Mouse (Mus musculus): ENCODE measurements around the gene Gm48551. TPM values are rescaled to one million over a fixed set of nuclear protein-coding genes. Genes with fewer than 3 reads are reported as not detected.

Gm48551 gene
- total RNA-seq, 2 experiments from 2014 or later, result 2.3 to 4.5 TPM

DNA sequence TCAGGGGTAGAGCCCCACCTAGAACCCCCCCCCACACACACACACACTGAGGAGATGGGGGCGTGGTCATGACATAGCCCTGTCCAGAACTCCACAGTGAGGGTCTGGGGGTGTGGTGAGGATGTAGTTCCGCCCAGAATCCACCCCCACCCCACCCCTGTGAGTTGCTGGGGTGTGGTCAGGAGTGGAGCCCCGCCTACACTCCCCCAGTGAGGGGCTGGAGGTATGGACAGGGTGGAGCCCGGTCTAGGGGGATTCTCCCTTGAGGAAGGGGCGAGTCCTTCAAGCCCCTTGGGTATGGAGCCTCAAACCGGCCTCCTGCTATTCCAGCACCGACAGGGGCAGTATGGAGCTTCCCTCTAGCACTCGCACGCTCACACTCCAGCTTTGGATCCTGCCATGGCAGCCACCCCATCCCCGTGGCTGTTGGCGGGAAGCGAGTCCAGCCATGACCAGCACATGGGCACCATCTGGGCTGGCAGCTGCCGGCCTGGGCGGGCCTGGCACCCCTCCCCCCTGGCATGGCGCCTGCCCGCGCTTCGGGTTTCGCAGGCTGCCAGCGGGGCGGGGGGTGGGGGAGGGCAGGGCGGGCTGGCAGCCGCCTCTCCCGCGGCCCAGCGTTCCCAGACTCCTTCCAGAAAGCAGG is 32.4 kb downstream of the Gm48551 start:
- peak; percentile 90 to 94 for DNase-seq (ENCODE audit: low spot score in 2 of 2)

DNA sequence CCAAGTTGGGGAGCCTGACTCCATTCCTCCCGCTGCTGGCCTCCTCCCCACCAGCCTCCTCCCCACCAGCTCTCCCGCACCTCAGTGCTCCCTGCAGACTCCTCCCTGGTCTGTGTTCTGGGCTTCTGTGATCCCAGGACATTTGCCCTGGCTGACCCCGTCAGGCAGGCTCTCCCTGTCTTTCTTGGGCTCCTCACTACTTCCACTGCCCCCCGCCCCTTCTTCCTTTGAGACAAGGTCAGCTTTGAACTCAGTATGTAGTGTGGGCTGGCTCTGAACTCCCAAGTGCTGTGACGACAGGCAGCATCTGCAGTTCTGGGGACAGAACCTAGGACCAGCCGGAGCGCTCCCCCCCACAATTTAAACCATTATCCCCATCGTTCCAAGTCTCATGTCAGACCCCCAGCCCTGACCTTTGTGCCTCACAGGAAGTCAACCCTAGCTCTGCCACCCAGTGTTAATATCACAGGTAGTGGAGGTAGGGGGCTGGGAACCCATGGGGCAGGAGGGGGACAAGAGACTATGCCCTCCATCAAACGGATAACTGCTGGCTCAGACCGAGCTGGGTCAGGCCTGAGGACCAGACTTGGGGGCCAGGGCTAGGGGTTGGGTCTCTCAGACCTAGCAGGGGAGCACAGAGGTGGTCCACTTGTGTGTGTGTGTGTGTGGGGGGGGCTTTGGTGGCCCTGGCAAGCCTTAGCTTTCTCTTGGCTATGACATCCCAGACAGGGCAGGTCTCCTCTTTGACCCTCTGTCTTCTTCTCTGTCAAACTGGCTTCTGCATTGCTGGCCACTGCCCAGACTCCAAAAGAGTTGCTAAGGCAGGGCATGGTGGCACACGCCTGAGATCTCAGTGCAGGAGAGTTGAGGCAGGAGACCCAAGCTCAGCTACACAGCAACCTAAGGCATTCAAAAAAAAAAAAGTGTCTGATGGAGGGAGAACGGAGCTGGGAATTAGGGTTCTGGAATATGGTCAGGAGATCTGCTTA is 33.3 kb downstream of the Gm48551 start:
- peak in 1 of 2 experiments; percentile 13 for DNase-seq (ENCODE audit: low spot score in 2 of 2)

DNA sequence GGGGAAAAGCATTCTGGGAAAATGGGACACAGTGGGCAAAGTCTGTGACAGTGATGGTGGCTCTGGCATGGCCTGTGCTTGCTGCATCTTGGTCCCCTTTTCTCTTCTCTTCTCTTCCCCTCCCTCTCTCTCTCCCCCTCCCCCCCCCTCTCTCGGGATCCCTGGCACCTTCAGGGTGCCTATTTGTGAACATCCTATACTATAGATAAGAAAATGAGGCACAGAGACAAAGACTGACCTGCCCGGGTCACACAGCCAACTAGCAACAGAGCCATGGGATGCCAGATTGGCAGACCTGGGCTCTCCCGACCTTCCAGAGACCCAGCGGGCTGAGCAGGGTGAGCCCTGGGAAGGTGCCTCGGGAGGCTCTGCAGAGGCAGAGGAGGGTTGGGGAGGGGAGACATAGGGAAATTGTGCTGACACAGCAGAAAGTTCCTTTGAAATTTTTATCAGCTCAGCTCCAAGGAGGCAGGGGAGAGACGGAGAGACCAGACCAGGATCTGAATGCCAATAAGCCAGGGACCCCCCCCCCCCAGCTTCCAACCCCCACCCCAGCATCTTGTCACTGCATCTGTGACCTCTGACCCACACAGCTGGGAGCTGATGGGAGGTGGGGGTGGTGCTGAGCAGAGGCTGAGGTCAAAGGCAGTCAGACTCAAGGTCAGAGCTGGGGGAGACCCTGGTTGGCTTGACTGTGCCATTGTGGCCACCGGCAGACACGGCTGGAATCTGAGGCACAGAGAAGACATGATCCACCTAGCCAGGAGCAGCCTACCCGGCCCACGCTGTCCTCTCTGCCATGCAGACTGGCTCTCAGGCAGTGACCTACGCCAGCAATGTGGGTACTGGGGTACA is 34.2 kb downstream of the Gm48551 start:
- peak in 1 of 2 experiments; percentile 6 for DNase-seq (ENCODE audit: low spot score in 2 of 2)

DNA sequence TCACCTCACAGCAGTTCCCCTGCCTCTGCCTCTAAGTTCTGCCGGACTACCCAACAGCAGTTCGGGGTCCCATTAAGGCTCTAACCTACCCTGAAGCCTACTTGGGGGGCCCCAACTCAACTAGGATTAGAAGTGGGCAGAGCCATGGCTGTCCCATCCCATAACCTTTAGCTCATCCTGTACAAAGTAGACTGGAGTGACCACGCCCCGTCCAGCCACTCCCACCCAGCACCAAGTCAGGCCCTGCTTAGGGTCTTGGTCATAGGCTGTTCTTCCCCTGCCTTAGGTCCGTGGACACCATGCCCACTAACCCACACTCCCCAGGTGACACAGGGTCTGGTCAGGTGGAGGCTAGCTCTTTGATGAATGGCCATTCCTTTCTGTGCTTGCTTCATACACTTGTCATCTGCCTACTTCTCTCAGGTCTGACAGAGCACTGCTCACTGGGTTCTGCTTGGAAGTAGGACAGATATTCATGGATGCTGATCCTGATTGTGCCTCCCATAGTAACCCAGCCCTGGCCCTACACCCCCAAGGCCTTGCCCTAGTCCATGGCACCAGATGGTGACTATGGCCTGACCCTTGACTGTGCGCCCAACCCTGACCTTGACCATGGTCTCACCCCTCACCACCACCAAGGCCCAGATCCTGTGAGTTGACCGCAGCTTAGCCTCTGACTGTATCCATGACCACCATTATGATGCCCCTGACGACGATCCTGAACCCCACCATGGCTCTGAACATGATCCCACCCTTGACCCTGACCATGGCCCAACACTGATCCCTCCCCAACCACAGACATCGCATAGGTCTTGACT is 35.1 kb downstream of the Gm48551 start:
- peak in 1 of 2 experiments; percentile 6 for DNase-seq (ENCODE audit: low spot score in 2 of 2)

DNA sequence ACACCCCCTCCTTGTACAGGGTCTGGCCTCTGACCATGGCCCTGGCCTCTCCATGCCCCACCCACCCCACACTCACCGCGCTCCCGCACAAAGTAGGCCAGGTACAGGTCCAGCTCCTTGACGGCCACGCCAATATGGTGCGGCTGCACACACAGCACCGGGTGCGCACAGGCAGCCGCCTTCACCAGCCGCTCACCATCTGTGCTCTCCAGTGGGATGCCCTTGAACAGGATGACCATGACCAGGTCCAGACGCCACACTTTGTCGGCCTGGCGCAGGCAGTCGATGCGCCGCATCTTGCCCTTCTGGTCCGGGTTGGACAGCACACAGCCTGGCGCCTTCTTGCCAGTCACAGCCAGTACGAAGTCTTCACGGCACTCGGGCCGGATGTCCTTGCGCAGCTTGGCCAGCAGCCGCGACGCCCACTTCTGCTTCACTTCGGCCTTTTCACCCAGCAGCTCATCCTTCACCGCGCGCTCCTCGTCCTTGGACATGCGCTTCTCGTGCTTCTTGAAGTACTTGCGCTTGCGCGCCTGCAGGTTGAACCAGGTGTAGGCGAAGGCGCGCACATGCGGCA is 36.0 kb downstream of the Gm48551 start:
- peak; percentile 10 to 18 for DNase-seq (ENCODE audit: low spot score in 2 of 2)

DNA sequence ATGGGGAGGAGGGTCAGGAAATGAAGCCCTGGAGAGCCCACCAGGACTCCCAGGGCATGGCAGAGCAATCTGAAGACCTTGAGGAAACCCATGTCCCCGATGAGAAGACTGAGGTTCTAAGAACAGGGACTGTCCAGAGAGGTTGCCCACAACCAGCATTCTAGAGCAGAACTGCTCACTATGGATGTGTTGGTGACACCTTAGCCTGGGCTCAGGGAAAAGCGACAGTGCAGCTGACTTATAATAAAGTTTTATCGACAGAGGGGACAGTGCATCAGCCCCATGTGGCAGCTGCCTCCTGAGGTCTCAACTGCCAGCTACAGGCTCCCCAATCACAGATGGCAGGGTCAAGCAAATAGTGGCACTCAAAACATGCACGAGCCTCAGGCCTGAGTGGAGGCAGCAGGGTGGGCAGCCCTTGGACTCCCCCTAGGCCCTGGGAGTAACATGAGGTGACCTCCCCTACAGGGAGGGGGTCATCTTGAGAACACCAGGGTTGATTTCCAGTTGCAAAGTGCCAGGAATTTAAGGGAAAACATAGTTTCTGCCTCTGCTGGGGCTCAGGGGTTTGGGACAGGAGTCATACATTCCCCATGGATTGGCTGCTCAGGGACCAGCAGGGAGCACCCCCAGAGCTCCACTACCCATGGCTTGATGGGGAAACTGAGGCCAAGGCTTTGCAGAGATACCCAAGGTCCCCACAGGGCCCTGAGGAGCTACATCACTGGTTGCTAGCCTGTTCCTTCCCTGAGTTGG is 37.0 kb downstream of the Gm48551 start:
- DNase-seq (ENCODE audit: low spot score in 2 of 2), result peak in 1 of 2 experiments; percentile 6

DNA sequence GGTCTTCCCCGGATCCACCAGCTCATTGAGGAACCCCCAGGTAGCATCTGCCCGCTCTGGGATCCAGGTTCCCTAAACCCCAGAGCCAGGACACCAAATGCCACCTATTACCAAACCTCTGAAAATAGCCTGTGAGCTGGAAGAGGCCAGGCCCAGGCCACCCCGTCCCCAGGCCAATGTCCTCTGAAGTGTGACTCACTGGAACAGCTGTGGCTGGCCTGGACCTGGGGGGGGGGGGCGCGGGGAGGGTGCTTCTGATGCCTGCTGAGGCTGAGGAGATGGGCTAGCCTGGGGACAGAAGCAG is 37.5 kb downstream of the Gm48551 start:
- DNase-seq (ENCODE audit: low spot score in 2 of 2), result no peak

DNA sequence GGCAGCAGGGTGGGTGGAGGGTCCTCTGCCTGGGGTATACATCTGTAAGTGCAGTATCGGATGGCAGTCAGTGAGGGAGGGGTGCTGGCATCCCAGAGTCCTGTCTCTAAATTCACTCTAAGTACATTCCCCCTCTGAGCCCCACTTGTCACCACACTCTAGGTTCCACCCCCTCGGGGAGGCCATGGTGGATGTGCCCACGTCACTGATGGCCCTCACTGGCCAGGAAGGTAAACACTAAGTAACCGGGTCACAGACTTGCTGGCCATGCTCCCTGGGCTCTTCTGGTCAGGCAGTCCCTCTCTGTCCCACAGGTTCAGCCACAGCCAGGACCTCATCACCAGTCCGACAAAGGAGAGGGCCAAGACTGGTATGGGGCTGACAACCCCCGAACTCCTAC is 37.9 kb downstream of the Gm48551 start:
- no peak for DNase-seq (ENCODE audit: low spot score in 2 of 2)

DNA sequence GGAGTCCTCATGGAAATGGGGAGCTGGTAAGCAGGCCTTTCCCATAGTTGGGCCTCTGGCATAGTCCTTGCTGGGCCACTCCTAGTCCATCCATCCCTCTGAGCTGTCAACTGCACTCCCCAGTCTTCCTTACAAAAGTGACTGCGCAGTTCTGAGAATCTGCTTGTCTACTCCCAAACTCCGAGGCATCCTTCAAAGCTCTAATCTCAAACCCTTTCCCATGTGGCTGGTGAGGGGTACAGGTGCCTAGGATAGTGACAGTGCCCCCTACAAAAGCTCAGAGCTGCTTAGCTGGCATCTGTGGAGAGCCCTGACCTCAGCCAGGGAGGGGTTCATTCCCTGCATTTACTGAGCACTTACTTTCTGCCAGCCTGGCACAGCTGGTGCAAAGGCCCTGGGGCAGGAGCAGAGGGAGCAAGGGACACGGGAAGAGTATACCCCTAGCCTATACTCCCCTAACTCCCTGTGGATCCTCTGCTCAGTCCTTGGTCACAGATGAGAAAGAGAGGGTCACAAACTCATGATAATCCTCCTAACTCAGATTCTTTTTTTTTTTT is 38.5 kb downstream of the Gm48551 start:
- DNase-seq (ENCODE audit: low spot score in 2 of 2), result peak in 1 of 2 experiments; percentile 10

DNA sequence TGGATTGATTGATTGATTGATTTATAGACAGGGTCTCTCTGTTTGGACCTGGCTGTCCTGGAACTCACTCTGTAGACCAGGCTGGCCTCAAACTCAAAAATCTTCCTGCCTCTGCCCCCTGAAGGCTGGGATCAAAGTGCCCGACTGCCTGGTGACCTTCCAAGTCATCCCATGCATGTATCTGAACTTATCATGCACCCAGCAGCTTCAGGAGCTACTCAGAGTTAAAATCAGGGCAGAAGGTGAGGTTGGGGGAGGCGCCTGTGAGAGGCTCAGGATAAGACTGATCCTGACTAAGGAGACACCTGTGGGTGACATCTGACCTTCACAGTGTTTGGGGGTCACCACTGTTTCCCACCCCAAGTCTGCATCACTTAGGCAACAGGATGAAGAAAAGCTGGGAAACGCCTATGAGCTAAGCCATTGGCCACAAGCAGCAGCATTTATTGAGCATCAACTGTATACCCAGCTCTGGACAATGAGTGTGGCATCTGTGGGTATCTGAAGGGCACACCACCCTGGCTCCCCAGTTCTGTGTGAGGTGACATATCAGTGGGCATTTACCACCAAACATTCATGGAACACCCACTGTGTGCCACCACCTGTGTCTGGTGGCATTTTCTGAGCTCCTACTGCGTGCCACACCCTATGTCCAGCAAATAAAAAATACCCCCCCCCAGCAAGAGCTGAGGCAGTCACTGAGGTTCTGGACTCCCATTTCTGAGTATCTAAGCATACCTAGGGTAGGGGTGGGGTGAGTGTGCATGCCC is 39.4 kb downstream of the Gm48551 start:
- peak in 1 of 2 experiments; percentile 9 for DNase-seq (ENCODE audit: low spot score in 2 of 2)

DNA sequence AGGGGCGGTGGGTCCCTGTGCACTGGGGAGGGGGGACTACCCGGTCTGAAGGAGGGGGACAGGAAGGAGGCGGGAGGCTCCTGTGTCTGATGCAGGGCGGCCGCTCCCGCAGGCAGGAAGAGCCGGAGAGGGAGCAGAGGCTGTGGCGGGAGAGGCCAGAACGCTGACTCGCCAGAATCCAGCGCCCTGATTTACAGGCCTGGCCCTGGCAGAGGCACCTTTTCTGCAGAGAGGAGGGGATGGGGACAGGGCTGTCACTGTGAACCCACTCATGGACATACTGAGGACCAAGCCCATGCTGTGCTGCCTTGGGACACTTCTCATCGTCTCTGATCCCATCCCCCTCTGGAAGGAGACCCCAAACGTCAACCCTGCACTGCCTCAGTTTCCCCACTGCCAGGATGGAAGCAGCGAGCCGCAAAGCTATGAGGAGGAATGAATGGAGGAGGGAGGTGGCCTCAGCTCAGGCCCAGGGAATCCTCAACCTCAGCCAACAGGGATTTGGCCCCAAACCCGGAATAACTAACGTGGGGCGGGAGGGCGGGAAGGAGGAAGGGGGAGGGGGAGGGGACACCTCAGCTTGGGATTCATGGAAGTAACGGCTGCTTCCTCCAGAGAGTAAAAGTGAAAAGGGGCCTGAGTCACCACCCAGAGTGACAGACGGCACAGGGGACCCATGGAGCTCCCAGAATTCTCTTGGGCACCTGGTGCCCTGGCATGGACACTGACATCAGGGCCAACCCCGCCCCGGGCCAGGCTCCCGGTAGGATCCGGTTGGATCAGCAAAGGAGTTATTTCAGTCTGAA is 40.2 kb downstream of the Gm48551 start:
- peak; percentile 27 to 53 for DNase-seq (ENCODE audit: low spot score in 2 of 2)

DNA sequence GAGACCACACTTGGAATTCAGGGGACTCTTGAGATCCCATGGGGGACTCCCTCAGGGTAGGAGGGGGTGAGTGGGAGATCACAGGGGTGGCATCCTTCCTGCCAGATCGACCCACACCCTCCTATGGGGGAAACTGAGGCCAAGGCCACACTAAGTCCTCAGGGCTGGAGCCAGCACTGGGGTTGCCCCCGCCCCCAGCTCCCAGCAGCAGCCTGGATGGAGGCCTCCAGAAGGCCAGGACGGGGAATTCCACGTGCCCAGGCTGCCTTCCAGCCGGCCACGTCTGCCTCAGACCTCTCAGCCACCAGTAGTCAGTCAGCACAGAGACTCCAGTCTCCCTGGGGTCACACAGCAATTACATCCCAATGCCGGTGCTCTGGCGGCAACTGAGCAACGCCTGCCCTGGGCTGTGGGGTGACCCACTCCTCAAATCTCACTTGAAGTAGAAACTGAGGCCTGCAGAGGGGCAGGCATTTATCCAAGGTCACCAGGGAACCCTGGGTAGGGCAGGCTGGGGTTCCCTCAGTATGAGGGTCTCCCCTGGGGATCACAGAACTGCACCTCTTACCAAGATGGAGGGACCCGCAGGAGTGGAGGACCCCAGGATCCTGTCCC is 41.1 kb downstream of the Gm48551 start:
- DNase-seq (ENCODE audit: low spot score in 2 of 2), result peak; percentile 24 to 48

DNA sequence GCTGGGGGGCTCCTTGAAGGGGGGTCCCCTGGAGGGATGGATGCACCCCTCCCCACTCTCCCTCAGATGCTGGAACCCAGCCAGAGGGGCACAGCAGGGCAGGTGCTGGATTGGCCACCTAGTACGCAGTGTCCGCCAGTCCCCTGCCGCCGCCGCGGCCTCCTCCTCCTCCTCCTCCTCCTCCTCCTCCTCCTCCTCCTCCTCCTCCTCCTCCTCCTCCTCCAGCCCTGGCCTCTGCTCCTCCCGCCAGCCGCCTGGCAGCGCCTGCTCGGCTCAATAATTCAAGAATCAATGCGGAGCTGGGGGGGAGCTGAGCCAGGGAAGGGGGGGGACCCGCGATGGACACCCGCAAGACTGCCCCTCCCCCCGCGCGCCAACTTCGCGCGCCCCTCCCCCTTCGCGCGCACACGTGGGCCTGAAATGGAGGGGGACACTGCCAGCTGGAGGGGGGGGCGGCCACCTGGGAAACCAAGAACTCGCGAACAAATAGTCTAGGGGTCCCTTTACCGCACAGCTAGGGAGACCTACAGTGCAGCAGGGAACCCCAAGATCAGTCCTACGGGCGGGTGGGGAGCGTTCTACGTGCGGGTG is 41.9 kb downstream of the Gm48551 start:
- peak; percentile 40 to 50 for DNase-seq (ENCODE audit: low spot score in 2 of 2)

DNA sequence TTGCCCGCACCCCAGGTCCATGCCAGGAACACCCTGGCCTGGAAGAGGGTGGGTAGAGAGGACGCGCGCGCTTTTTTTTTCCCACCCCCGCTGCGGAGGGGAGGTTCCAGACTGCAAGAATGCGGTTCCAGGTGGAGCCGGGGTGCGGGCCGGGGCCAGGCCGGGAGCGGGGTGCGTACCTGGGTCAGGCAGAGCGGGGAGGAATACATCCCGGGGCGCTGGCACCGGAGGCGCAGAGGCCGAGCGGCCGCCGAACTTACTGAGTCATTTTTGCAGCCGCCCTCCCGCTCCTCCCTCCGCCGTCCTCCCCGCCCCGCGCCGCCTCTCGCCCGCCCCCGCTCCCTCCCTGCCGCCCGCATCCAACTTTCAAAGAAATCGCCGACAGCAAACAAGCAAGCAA is 42.6 kb downstream of the Gm48551 start:
- DNase-seq (ENCODE audit: low spot score in 2 of 2), result peak; percentile 52 to 64

DNA sequence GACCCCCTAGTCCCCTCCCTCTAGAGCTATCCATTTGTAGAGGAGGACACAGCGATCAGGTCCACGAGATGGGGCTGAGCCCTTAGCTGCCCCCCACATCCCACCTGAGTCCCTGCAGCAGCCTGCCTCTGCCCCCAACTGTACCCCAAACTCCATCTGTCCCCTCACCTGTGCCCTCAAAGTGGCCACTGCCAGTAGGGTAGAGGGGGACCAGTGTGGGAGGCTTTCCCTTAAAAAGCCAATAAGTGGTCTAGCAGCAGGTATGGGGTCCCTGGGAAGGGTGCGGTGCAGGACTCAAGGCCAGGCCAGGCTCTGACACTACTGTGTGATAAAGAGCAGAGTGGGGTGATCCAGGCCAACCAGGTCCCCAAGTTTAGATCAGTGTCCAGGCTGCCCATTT is 43.1 kb downstream of the Gm48551 start:
- DNase-seq (ENCODE audit: low spot score in 2 of 2), result no peak

DNA sequence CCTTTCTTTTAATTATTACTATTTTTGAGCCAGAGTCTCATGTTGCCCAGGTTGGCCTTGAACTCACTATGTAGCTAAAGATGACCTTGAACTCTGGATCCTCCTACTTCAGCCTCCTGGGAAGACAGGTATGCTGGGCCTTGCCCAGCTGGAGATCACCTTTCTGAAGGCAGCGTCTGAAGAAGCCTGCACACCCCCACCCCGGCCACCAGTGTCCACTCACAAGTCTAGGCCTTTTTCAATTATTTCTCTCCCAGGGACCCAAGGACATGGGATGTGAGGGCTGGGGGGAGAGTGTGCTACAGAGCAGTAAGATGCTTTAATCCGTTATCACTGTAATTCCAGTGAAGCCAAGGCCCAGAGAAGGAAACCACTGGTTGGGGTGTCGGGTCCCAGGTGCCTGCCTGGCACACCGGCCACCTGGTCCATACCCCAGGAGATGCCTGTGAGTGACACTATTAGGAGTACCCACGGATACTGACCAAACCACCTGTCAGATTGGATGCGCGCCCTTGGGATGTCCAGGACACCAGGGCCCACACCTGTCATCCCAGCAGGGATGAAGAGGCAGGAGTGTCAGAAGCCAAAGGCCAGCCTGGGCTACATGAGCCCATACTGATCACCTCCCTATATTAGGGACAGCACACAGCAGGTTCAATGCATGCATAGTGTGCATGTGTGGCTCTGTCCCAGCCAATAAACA is 43.7 kb downstream of the Gm48551 start:
- DNase-seq (ENCODE audit: low spot score in 2 of 2), result peak; percentile 6 to 28
